Mouse (Mus musculus) urinary bladder, postnatal 14 days (tissue): ENCODE measurements at regions not wholly inside any gene's neighbourhood (a gene's known extent, or its start where the extent isn't known, plus 50 kb on each side); places are given as distances from the start of the nearest gene placed in this dataset.

ENCODE experiments used
- DNase-seq: peaks from one replicate; pipeline ENCODE4 v3.0.0; 2021; ENCODE audit warnings: low spot score

GRCm38 (mm10) chr3:39234921-39235320 lies 348.2 kb downstream of the Fat4 start:
- no peak for DNase-seq

GRCm38 (mm10) chr3:39248712-39249111 lies 362.0 kb downstream of the Fat4 start:
- no peak for DNase-seq

- peak; percentile 6 for DNase-seq
Measured at GRCm38 (mm10) chr3:39249224-39249892, 362.6 kb downstream of the Fat4 start.

GRCm38 (mm10) chr3:39253076-39253475 lies 366.3 kb downstream of the Fat4 start:
- no peak for DNase-seq

GRCm38 (mm10) chr3:39264671-39265430 lies 378.1 kb downstream of the Fat4 start:
- DNase-seq: no peak

GRCm38 (mm10) chr3:39265606-39266005 lies 378.9 kb downstream of the Fat4 start:
- no peak for DNase-seq

GRCm38 (mm10) chr3:39269388-39269787 lies 382.6 kb downstream of the Fat4 start:
- no peak for DNase-seq

- DNase-seq: no peak
Measured at GRCm38 (mm10) chr3:39272616-39273015, 385.9 kb downstream of the Fat4 start.

GRCm38 (mm10) chr3:39276897-39277296 lies 390.2 kb downstream of the Fat4 start:
- no peak for DNase-seq

GRCm38 (mm10) chr3:39277310-39277709 lies 390.6 kb downstream of the Fat4 start:
- DNase-seq: no peak

- DNase-seq: no peak
Measured at GRCm38 (mm10) chr3:39295255-39295654, 408.5 kb downstream of the Fat4 start.

- no peak for DNase-seq
Measured at GRCm38 (mm10) chr3:39296257-39296656, 409.5 kb downstream of the Fat4 start.

- no peak for DNase-seq
Measured at GRCm38 (mm10) chr3:39309487-39309886, 422.7 kb downstream of the Fat4 start.

GRCm38 (mm10) chr3:39313563-39313962 lies 426.8 kb downstream of the Fat4 start:
- DNase-seq: no peak

- DNase-seq: no peak
Measured at GRCm38 (mm10) chr3:39320851-39321250, 434.1 kb downstream of the Fat4 start.

GRCm38 (mm10) chr3:39322225-39322624 lies 435.5 kb downstream of the Fat4 start:
- no peak for DNase-seq

GRCm38 (mm10) chr3:39335612-39336230 lies 449.0 kb downstream of the Fat4 start:
- no peak for DNase-seq

GRCm38 (mm10) chr3:39341161-39341687 lies 454.5 kb downstream of the Fat4 start:
- no peak for DNase-seq

GRCm38 (mm10) chr3:39344078-39344477 lies 457.3 kb downstream of the Fat4 start:
- no peak for DNase-seq

GRCm38 (mm10) chr3:39347578-39347977 lies 460.8 kb downstream of the Fat4 start:
- DNase-seq: no peak

- DNase-seq: no peak
Measured at GRCm38 (mm10) chr3:39357012-39357411, 470.3 kb downstream of the Fat4 start.

- no peak for DNase-seq
Measured at GRCm38 (mm10) chr3:39360278-39360677, 473.5 kb downstream of the Fat4 start.

- DNase-seq: no peak
Measured at GRCm38 (mm10) chr3:39370926-39371325, 484.2 kb downstream of the Fat4 start.
